Mouse (Mus musculus) CD4-positive, CD25-positive, alpha-beta regulatory T cell, adult 4 months (primary cell): ENCODE results near the gene Nr2f6. TPM values are rescaled to one million over a fixed set of nuclear protein-coding genes. Genes with fewer than 3 reads are reported as not detected.
A peak's percentile ranks its signal among the peaks of the same experiment; 100 is the strongest.
"Not testable (repeated sequence)": the region's sequence is repeated elsewhere in the genome, so short reads cannot be mapped to it uniquely, and the experiment has no call there.

Experiments
- ATAC-seq: one replicate; pipeline ENCODE4 v1.8.0; 2017
- polyA plus RNA-seq, 2 experiments: library from polyadenylated mRNA; unstranded; fragments of 100-300 nt; shearing (Covaris generic); gene quantifications; one replicate each; pipeline ENCODE4 v1.2.1; 2017

Nr2f6 gene
- polyA plus RNA-seq, 2 experiments from 2014 or later: 0.36 TPM; not detected in 1

DNA sequence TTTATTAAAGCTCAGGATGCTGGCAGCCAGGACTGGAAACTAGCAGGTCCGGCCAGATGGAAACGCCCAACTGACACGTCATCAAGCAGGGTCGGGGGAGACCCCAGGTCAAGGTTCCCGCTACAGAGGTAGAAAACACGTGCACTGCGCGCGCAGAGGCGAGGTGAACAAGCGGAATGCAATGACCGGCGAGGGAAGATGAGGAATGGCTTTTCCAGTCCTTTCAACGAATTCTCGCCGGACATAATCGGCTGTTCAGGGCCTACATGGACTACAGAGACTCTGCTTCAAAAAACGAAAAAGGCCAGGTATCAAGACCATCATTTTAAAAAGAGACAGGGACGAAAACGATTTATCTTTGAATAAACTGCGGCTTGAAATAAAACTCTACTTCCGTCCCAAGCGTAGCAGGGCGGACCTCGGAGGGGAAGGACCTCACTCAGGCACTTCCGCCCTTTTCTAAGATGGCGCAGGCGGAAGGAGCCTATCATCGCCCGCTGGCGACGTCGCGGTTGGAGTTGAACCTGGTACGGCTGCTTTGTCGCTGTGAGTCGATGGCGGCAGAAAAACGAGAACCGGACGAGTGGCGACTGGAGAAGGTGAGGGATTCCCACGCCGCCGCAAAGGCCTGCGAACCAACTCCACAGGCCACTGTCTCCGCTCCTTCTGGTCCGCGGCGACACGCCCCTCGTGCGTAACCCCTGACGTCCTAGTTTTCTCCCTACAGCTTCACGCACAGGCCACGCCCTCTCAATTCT lies 14.8 kb downstream of the Nr2f6 start, which contains the start of gene Use1:
Gene Use1 (plus strand): TSS at position 78 of the 758 bp plus-strand sequence.
- peak; percentile 72 for ATAC-seq

GRCm38 (mm10) chr8:71358026-71358425 lies 23.7 kb downstream of the Nr2f6 start:
- no peak for ATAC-seq

GRCm38 (mm10) chr8:71351520-71351919 lies 30.2 kb downstream of the Nr2f6 start:
- ATAC-seq: no peak

DNA sequence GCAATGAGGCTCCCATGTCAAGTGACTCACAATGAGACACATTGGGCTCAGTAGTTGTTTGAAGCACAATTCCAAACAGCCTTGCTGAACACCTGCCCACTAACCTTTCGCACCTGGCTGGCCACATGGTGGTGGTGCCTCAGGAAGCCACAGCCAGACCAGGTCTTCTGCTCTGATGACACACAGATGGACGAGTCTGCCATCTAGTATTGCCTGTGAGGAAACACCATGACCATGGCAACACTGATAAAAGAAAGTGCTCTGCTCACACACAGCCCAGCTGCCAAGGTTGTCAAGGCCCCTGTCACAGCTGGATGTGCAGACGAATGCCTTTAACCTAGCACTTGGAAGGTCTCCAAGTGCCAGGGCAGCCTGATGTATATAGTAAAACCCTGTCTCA lies 30.6 kb downstream of the Nr2f6 start:
- ATAC-seq: no peak

- no peak for ATAC-seq
Observed at GRCm38 (mm10) chr8:71346581-71346980, 35.2 kb downstream of the Nr2f6 start.

- no peak for ATAC-seq
Observed at GRCm38 (mm10) chr8:71340625-71341024, 41.1 kb downstream of the Nr2f6 start.

- not testable (repeated sequence) for ATAC-seq
Observed at GRCm38 (mm10) chr8:71337834-71338233, 43.9 kb downstream of the Nr2f6 start.

DNA sequence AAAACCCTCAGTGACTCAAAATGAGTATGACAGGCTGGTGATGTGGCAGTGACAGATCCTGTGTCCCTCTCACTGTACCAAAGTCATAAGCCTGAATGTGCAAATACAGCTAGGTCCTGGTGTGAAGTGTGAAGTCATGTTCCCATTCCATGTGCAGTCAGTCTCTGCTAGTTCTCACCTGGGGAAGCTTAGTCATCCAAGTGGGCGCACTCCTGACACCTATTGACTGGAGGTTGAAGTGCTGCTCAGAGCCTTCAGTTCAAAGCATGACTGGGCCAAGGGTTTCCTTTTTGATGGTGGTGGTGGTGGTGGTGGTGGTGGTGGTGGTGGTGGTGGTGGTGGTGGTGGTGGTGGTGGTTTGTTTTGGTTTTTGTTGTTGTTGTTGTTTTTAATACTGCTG lies 56.9 kb downstream of the Nr2f6 start:
- peak; percentile 68 for ATAC-seq

Other genes starting within 250 kb of the Nr2f6 start
- gene Myo9b, start 109.2 kb downstream of the Nr2f6 start, polyA plus RNA-seq: 10 to 100 TPM; 13.8 to 16.6 TPM
- gene Haus8, start 109.0 kb downstream of the Nr2f6 start, polyA plus RNA-seq: 10 to 100 TPM; 43.6 to 45.4 TPM
- 100 to 1,000 TPM; 292 to 321 TPM for gene Use1, start 15.1 kb downstream of the Nr2f6 start, polyA plus RNA-seq
- 1 to 10 TPM; 3.9 to 4.1 TPM for gene Ocel1, start 10.7 kb downstream of the Nr2f6 start, polyA plus RNA-seq
- gene Ushbp1, start 13.8 kb upstream of the Nr2f6 start, polyA plus RNA-seq: not detected
- gene Babam1, start 14.9 kb upstream of the Nr2f6 start, polyA plus RNA-seq: 10 to 100 TPM; 54.6 to 55.8 TPM
- 1 to 10 TPM in 1 of 2 experiments, under 1 TPM in 1; 0.20 to 1.6 TPM for gene Ankle1, start 24.1 kb upstream of the Nr2f6 start, polyA plus RNA-seq
- 10 to 100 TPM; 16.3 to 19.5 TPM for gene Abhd8, start 81.7 kb upstream of the Nr2f6 start, polyA plus RNA-seq
- 10 to 100 TPM; 65.1 to 82.9 TPM for gene Mrpl34, start 83.0 kb upstream of the Nr2f6 start, polyA plus RNA-seq
- 10 to 100 TPM; 22.5 to 22.7 TPM for gene Dda1, start 87.2 kb upstream of the Nr2f6 start, polyA plus RNA-seq
- gene Ano8, start 104.0 kb upstream of the Nr2f6 start, polyA plus RNA-seq: under 1 TPM in 1 of 2 experiments, not detected in 1; 0.20 TPM
- 1 to 10 TPM; 2.9 to 3.1 TPM for gene Gtpbp3, start 106.1 kb upstream of the Nr2f6 start, polyA plus RNA-seq
- not detected for gene Plvap, start 129.8 kb upstream of the Nr2f6 start, polyA plus RNA-seq
- gene Ccdc194, start 143.8 kb upstream of the Nr2f6 start, polyA plus RNA-seq: not detected
- gene Bst2, start 155.5 kb upstream of the Nr2f6 start, polyA plus RNA-seq: 100 to 1,000 TPM in 1 of 2 experiments, 10 to 100 TPM in 1; 75.3 to 150 TPM
- gene Mvb12a, start 161.0 kb upstream of the Nr2f6 start, polyA plus RNA-seq: 10 to 100 TPM; 45.1 to 58.2 TPM
- gene Tmem221, start 176.9 kb upstream of the Nr2f6 start, polyA plus RNA-seq: under 1 TPM in 1 of 2 experiments, not detected in 1; 0.79 TPM
- not detected for gene Nxnl1, start 184.6 kb upstream of the Nr2f6 start, polyA plus RNA-seq
- gene Slc27a1, start 186.9 kb upstream of the Nr2f6 start, polyA plus RNA-seq: 10 to 100 TPM in 1 of 2 experiments, 1 to 10 TPM in 1; 3.4 to 13.6 TPM
- gene Pgls, start 210.2 kb upstream of the Nr2f6 start, polyA plus RNA-seq: 10 to 100 TPM; 51.5 to 53.4 TPM
- 1 to 10 TPM; 3.0 to 3.6 TPM for gene Fam129c, start 215.7 kb upstream of the Nr2f6 start, polyA plus RNA-seq
- 10 to 100 TPM; 10.8 to 12.2 TPM for gene Colgalt1, start 229.0 kb upstream of the Nr2f6 start, polyA plus RNA-seq